Mouse (Mus musculus): ENCODE measurements around the gene Lypd3.

- TF ChIP-seq USF1 (IDR thresholded peaks at IDR 0.05; ENCODE audit: low read depth) (no peak), MYOD1 (IDR thresholded peaks at IDR 0.05; ENCODE audit: control insufficient read depth in 1 of 3, insufficient read length in 2 of 3, low read depth in 2 of 3) (no peak)
Observed at GRCm38 (mm10) chr7:24594309-24594803, 42.0 kb upstream of the Lypd3 start.
